ENCODE assay signal across 8 mouse cellular contexts in genomic region chr2:103484617-103485401, GRCm38 (mm10). TPM values are rescaled to one million over a fixed set of nuclear protein-coding genes. Genes with fewer than 3 reads are reported as not detected.
DNase-seq lines count a peak whose midpoint lies in the region; ATAC-seq and TF ChIP-seq lines count a peak whose summit lies in the region.

Gene Cat, minus strand, starts transcription at chr2:103485160.

- H3K9ac ChIP-seq in hindbrain, embryonic 13.5 days = peak within 1 kb of the TSS; percentile 89

- no peaks in the 10 kb centered on the region for H3K9me3 ChIP-seq in hindbrain, embryonic 13.5 days

- no peak for TF ChIP-seq CTCF in Patski (IDR thresholded peaks at IDR 0.05)

- 0 out of 2 replicates have a peak, but pooled peaks cover 4% of the 10 kb centered on the region for H3K36me3 ChIP-seq in hindbrain, embryonic 13.5 days

- in situ Hi-C loops in Patski (cut with MboI; ENCODE audit: low pct_unique_long_range_greater_than_20kb) = no loop called here

- WGBS in hindbrain, embryonic 13.5 days = 0% methylated on average over 41 of the region's 41 CpGs

- H3K4me1 ChIP-seq in hindbrain, embryonic 13.5 days (replicated peaks) = peaks cover 28% of the 10 kb centered on the region

- DNase-seq in Patski (ENCODE audit: low read depth, low spot score) = no peak
- peak; percentile 96 to 97 for DNase-seq in cerebellum, postnatal 14 days
- peak; percentile 94 to 96 for DNase-seq in frontal cortex, postnatal 14 days (ENCODE audit: low spot score in 2 of 2)
- peak; percentile 87 to 90 for DNase-seq in layer of hippocampus, postnatal 25 days (ENCODE audit: extremely low spot score in 1 of 2, low spot score in 1 of 2)
- DNase-seq in lung, postnatal 25 days (ENCODE audit: low spot score) = peak; percentile 98
- peak; percentile 94 for DNase-seq in retina, embryonic 14.5 days (ENCODE audit: low spot score)
- peak; percentile 95 for DNase-seq in thymus, postnatal 4 days

- H3K4me2 ChIP-seq in hindbrain, embryonic 13.5 days = peak within 1 kb of the TSS; percentile 76

- POLR2A ChIA-PET in Patski (lab: Charles Lee) = interaction anchor here (0.6 to 1.6 kb wide), 4 partner anchors 27 to 1176 kb away, joined by 3 to 6 read pairs (median 4); no protein-coding TSS in a partner anchor

- CTCF ChIA-PET in Patski (lab: Charles Lee) = interaction anchor here (2.3 to 2.9 kb wide), 2 partner anchors 28 to 62 kb away, joined by 8 to 11 read pairs; no protein-coding TSS in a partner anchor

- H3K27ac ChIP-seq in hindbrain, embryonic 13.5 days = peak within 1 kb of the TSS; percentile 97

- ATAC-seq in Patski = peak; percentile 97
- peak; percentile 99 for ATAC-seq in hindbrain, embryonic 13.5 days (ENCODE audit: low FRiP score)

- no peaks in the 10 kb centered on the region for H3K27me3 ChIP-seq in Patski
- no peaks in the 10 kb centered on the region for H3K27me3 ChIP-seq in hindbrain, embryonic 13.5 days

- peak within 1 kb of the TSS; percentile 79 for H3K4me3 ChIP-seq in hindbrain, embryonic 13.5 days

RNA-seq across cellular contexts. Expression of gene Cat, which starts in this region (rescaled TPM):
- polyA plus RNA-seq in Patski (2021) = 64.3 TPM
- 74.1 and 77.8 TPM in 2 replicates for polyA plus RNA-seq in hindbrain, embryonic 13.5 days (2015; fragmentation: Nextera tagmentation; extraction: Ambion mirVana)
- 10 to 100 TPM; 56.7 to 60.8 TPM for total RNA-seq in layer of hippocampus, postnatal 25 days (2021)
